Mouse (Mus musculus): ENCODE results near the gene Usmg5. TPM values are rescaled to one million over a fixed set of nuclear protein-coding genes. Genes with fewer than 3 reads are reported as not detected.
A peak's percentile ranks its signal among the peaks of the same experiment; 100 is the strongest.

Gene Usmg5
- polyA plus RNA-seq, 1 experiment from 2014 or later, result 1,259 TPM

DNA sequence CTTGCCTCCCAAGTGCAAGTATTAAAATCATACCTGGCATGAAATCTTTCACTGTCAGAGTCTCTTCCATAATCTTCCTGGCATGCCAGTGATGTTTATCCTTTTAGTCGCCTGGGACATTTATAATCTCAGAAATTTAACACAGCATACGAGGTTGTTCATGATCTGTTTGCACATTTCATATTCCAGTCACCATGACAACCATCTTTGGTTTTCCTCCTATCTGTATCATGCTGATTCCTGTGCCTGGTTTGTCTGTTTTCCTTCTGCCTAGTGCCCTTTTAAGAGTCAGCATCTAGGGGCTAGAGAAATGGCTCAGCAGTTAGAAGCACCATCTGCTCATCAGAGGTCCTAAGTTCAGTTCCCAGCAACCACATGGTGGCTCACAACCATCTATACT is 28.2 kb upstream of the Usmg5 start:
- Histone ChIP-seq H3K36me3 (peaks cover 85% of the 10 kb centered on the region), H3K4me1 (no peaks in the 10 kb centered on the region), H3K9me3 (no peaks in the 10 kb centered on the region), H3K4me2 (replicated peaks) (no peak overlapping the region), H3K27ac (no peak overlapping the region), H3K27me3 (no peaks in the 10 kb centered on the region), H3K9ac (no peak overlapping the region), H3K4me3 (no peak overlapping the region)
- WGBS, result 90% methylated on average over 2 of the region's 2 CpGs
- no peak for ATAC-seq (ENCODE audit: low FRiP score, low read depth)

DNA sequence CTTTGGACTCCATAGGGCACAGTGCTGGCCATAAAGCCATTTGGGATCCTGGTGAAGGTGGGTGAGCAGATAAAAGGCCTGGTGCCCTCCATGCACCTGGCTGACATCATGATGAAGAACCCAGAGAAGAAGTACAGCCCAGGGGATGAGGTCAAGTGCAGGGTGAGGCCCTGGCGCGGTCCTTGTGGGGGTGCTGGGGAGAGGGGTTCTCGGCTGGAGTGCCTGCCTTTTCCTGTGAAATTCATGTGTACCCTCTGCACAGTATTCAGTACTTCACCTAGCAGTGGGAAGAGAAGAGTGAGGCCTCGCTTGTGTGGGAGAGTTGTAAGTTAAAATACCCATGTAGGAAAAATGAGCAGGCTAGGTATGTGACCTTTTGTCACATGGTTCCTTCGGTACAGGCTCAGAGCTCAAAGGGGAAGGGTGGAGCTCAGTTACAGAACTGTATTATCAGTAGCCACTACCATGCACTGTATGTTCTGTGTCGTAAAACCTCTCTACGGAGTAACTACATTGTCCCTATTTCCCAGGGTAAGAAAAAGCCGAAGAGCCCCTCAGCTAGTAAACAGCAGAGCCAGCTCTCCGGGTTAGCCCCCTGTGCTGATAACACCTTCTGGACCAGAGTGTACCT is 14.3 kb upstream of the Usmg5 start:
- 93% methylated on average over 9 of the region's 9 CpGs for WGBS
- Histone ChIP-seq H3K9ac (no peak overlapping the region), H3K36me3 (peaks cover 100% of the 10 kb centered on the region), H3K4me3 (no peak overlapping the region), H3K27ac (no peak overlapping the region), H3K4me1 (no peaks in the 10 kb centered on the region), H3K9me3 (no peaks in the 10 kb centered on the region), H3K4me2 (replicated peaks) (no peak overlapping the region), H3K27me3 (no peaks in the 10 kb centered on the region)
- ATAC-seq (ENCODE audit: low FRiP score, low read depth), result no peak

DNA sequence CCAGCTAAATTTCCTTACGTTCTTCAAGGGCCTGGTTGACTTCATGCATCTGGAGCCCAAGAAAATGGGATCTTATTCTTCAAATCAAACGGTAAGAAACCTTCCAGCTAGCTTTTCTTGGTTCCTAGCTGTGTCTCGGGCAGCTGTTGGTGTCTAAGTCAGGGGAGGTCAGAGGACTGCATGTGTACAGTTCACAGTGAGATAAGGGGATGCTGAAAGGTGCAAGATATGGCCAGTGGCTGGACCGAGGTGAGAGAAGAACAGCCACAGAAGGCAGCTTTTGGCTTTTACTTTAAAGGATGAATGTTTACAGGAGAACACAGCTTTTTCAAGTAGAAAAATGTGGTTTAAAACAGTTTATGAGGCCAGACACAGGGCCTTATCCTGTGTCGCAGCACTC is 10.6 kb upstream of the Usmg5 start:
- no peaks in the 10 kb centered on the region for H3K27me3 ChIP-seq
- ATAC-seq (ENCODE audit: low FRiP score, low read depth), result no peak
- no peak overlapping the region for H3K9ac ChIP-seq
- H3K27ac ChIP-seq, result no peak overlapping the region
- no peak overlapping the region for H3K4me3 ChIP-seq
- H3K36me3 ChIP-seq, result peaks cover 100% of the 10 kb centered on the region
- no peaks in the 10 kb centered on the region for H3K9me3 ChIP-seq
- H3K4me1 ChIP-seq, result no peaks in the 10 kb centered on the region
- H3K4me2 ChIP-seq (replicated peaks), result no peak overlapping the region
- WGBS, result 91% methylated on average over 5 of the region's 5 CpGs

DNA sequence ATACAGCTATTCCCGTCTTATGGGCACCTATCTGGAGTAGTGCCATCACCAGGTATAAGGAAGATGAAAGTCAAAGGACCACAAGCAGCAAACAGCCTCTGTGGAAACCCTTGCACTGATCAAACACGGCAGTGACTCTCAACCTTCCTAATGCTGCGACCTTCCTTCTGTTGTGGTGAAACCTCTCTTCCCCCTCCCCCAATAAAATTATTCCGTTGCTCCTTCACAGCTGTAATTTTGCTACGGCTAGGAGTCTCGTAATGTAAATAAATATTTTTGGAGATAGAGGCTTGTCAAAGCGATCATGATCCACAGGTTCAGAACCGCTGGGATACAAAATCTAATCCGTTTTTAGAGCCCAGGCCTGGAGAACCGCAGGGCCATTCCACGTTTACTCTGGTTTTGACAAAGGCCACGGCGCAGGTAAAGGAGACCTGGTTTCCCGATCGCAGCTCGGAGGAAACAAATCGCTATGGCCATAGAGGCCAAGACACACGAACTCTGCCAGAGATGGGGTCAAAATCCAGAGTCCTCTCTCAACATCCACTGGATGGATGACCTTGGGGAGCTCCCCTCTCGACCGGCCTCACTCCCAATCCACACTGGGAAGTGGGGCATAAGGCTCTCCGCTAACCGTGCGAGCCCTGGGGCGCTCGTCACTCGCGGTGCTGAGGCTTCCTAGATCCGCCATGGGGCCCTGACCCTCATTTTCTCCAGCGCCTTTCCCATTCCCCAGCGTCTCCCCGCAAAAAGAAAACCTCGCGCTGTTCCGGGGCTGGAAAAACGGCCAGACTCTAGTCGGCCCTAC is 525 bp downstream of the Usmg5 start:
- Histone ChIP-seq H3K4me2 (replicated peaks) (peak overlapping the region; percentile 93), H3K4me3 (peak overlapping the region; percentile 92), H3K9me3 (no peaks in the 10 kb centered on the region), H3K4me1 (peaks cover 27% of the 10 kb centered on the region), H3K36me3 (peaks cover 45% of the 10 kb centered on the region), H3K27ac (peak overlapping the region; percentile 86), H3K27me3 (no peaks in the 10 kb centered on the region), H3K9ac (peak overlapping the region; percentile 98)
- peak; percentile 76 for ATAC-seq (ENCODE audit: low FRiP score, low read depth)
- WGBS, result 2% methylated on average over 36 of the region's 36 CpGs

DNA sequence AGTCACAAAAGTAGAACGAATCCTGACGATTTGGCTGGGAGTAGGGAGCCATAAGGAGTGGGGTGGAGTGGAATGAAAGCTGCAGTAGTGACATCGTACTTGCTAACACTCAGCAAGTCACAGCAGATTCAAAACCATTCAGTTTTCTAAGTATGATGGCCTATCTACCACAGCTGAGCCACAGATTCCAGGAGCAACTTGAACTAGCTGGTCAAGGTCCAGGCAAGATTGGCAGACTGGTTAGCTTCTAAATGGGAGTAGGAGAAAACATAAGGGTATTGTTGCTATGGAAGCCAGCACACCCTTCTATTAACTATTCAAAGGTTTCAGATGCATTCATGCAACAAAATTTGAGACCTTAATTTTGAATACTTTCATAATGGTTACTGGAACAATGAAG is 2.2 kb downstream of the Usmg5 start:
- Histone ChIP-seq H3K9me3 (no peaks in the 10 kb centered on the region), H3K4me3 (no peak overlapping the region), H3K36me3 (peaks cover 48% of the 10 kb centered on the region), H3K4me2 (replicated peaks) (no peak overlapping the region), H3K27me3 (no peaks in the 10 kb centered on the region), H3K4me1 (peaks cover 27% of the 10 kb centered on the region), H3K27ac (no peak overlapping the region), H3K9ac (no peak overlapping the region)
- no peak for ATAC-seq (ENCODE audit: low FRiP score, low read depth)
- 80% methylated on average over 3 of the region's 3 CpGs for WGBS

DNA sequence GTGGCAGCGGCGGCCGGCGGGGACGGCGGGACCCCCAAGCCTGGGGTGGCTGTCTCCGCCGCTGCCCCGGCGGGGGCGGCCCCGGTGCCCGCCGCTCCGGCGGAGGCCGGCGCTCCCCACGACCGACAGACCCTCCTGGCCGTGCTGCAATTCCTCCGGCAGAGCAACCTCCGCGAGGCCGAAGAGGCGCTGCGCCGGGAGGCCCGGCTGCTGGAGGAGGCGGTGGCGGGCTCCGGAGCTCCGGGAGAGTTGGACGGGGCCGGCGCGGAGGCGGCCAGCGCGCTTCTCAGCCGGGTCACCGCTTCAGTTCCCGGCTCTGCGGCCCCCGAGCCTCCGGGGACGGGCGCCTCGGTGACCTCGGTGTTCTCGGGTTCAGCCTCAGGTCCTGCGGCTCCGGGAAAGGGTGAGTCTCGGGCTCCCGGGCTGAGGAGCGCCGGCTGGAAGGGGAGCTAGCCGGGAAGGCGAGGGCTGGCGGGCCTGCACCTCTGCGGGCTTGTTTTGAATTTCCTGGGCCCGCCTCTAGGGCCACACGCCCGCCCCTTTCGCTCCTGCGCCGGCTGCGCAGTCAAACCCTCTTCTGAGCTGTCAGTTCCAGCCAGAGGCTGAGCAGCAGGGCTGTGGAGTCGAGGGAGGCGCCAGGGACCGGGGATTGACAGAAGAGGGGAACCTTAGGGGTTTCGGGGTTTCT is 22.4 kb downstream of the Usmg5 start:
- no peaks in the 10 kb centered on the region for H3K9me3 ChIP-seq
- H3K36me3 ChIP-seq, result peaks cover 23% of the 10 kb centered on the region
- peak overlapping the region; percentile 97 for H3K9ac ChIP-seq
- H3K27me3 ChIP-seq, result no peaks in the 10 kb centered on the region
- H3K4me1 ChIP-seq, result peaks cover 11% of the 10 kb centered on the region
- WGBS, result under 1% methylated on average over 64 of the region's 72 CpGs
- peak overlapping the region; percentile 88 for H3K27ac ChIP-seq
- peak overlapping the region; percentile 80 for H3K4me2 ChIP-seq (replicated peaks)
- peak overlapping the region; percentile 100 for H3K4me3 ChIP-seq
- peak; percentile 90 for ATAC-seq (ENCODE audit: low FRiP score, low read depth)

DNA sequence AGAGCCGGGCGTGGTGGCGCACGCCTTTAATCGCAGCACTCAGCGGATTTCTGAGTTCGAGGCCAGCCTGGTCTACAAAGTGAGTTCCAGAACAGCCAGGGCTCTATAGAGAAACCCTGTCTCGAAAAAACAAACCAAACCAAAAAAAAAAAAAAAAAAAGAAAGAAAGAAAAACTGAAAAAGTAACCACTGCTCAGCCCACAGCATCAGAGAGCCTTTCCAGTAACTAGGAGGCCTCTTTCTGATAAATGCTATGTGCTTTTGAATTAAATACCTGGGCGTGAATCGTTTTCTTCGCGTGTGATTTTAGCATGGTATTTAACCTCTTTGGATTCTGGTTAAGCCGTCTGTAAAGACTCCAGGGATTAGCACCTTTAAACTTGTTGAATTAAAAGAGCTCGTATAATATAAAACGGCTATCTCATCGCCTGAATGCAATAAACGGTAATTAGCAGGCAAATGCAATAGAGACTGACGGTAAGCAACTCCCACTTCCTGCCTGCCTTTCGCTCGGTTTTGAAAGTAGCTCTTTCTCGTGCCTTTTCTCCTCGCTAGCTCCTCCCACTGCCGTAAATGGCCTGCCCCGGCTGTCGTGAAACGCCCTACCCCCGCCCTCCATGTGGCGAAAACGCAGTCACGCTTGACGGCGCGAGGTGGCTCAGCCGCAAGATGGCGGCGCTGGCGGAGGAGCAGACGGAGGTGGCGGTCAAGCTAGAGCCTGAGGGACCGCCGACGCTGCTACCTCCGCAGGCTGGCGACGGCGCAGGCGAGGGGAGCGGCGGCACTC is 23.2 kb downstream of the Usmg5 start, which contains the start of gene Taf5:
Gene Taf5 (plus strand): TSS at position 651 of the 787 bp plus-strand sequence.
- Histone ChIP-seq H3K9ac (peak within 1 kb of the TSS; percentile 97), H3K9me3 (no peaks in the 10 kb centered on the region), H3K4me1 (peaks cover 11% of the 10 kb centered on the region), H3K36me3 (peaks cover 15% of the 10 kb centered on the region), H3K4me2 (replicated peaks) (peak within 1 kb of the TSS; percentile 80), H3K27me3 (no peaks in the 10 kb centered on the region), H3K4me3 (peak within 1 kb of the TSS; percentile 100), H3K27ac (peak within 1 kb of the TSS; percentile 88)
- WGBS, result 10% methylated on average over 49 of the region's 49 CpGs
- ATAC-seq (ENCODE audit: low FRiP score, low read depth), result peak; percentile 81

DNA sequence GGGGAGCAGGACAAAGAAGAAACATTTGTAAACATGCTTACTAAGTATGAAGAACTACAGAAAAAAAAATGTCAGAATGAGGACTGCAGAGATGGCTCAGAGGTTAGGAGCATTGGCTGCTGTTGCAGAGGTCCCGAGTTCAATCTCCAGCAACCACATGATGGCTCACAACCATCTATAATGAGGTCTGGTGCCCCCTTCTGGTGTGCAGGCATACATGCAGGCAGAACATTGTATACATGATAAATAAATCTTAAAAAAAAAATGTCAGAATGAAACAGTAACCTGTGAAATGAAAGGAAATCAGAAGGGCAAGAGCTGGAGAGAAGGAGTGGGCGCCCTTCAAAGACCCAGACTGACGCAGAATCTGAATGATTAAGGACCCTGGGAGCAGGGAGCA is 24.6 kb downstream of the Usmg5 start:
- no peaks in the 10 kb centered on the region for H3K9me3 ChIP-seq
- H3K27me3 ChIP-seq, result no peaks in the 10 kb centered on the region
- no peak for ATAC-seq (ENCODE audit: low FRiP score, low read depth)
- H3K4me3 ChIP-seq, result no peak overlapping the region
- peaks cover 11% of the 10 kb centered on the region for H3K4me1 ChIP-seq
- no peak overlapping the region for H3K4me2 ChIP-seq (replicated peaks)
- H3K27ac ChIP-seq, result no peak overlapping the region
- 90% methylated on average over 3 of the region's 3 CpGs for WGBS
- no peak overlapping the region for H3K9ac ChIP-seq
- H3K36me3 ChIP-seq, result peaks cover 1% of the 10 kb centered on the region

DNA sequence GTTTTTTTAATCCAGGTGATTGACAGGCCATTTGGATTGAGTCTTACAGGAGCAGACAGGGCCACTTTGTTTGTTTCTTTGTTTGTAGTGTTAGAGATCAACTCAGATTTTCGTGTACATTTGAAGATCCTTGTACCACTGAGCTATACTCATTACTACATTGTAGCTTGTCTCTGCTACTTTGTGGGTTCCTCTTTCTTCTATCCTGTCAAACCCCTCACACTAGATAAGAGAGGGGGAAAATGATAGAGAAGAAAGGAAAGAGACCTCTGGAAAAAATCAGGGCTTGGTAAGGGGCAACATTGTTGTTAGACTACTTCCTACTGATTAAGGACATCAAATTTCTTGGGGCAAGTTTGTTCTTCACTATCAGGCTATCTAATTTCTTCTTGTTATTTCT is 32.8 kb downstream of the Usmg5 start:
- ATAC-seq (ENCODE audit: low FRiP score, low read depth), result no peak
- no peaks in the 10 kb centered on the region for H3K4me1 ChIP-seq
- H3K9me3 ChIP-seq, result no peaks in the 10 kb centered on the region
- H3K27ac ChIP-seq, result no peak overlapping the region
- no peaks in the 10 kb centered on the region for H3K27me3 ChIP-seq
- no peak overlapping the region for H3K4me2 ChIP-seq (replicated peaks)
- H3K4me3 ChIP-seq, result no peak overlapping the region
- WGBS, result 69% methylated on average over 1 of the region's 1 CpGs
- H3K9ac ChIP-seq, result no peak overlapping the region
- no peaks in the 10 kb centered on the region for H3K36me3 ChIP-seq

DNA sequence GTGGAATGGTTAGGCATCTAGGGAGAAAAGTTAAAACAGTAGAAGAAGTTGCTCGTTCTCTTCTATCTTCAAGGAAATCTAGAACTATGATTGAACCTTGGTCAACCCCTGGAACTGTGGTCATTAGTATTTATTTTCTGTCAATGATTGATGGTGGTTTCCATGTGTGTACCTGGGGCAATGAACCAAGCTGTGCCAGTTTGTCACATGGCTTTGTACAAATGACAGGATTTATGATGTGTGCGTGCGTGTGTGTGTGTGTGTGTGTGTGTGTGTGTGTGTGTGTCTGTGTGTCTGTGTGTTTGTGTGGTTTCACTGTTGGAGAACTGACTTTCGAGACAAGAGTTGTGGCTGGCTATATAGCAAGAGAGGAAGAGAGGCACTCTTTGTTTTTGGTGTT is 37.0 kb downstream of the Usmg5 start:
- Histone ChIP-seq H3K4me2 (replicated peaks) (no peak overlapping the region), H3K9ac (no peak overlapping the region), H3K4me3 (no peak overlapping the region), H3K9me3 (no peaks in the 10 kb centered on the region), H3K27me3 (no peaks in the 10 kb centered on the region), H3K4me1 (peaks cover 13% of the 10 kb centered on the region), H3K36me3 (no peaks in the 10 kb centered on the region), H3K27ac (no peak overlapping the region)
- ATAC-seq (ENCODE audit: low FRiP score, low read depth), result no peak
- WGBS, result 74% methylated on average over 4 of the region's 4 CpGs

DNA sequence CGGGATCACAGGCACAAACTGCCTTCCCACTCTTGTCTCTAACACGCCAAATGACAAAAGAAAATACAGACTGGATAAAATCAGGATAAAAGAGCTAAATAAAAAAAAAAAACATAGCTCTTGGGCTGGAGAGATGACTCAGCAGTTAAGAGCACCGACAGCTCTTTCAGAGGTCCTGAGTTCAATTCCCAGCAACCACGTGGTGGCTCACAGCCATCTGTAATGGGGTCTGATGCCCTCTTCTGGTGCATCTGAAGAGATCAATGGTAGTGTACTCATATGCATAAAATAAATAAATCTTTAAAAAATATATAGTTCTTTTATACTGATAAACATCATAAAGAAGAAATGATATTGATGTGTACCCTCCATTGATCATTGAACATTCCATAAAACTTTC is 37.5 kb downstream of the Usmg5 start:
- no peak for ATAC-seq (ENCODE audit: low FRiP score, low read depth)
- 83% methylated on average over 4 of the region's 4 CpGs for WGBS

More for the DNA sequence above, 37.5 kb downstream of the Usmg5 start:
- Histone ChIP-seq H3K36me3 (no peaks in the 10 kb centered on the region; the same call in 1 of the 2 replicates), H3K27ac (no peak overlapping the region), H3K4me1 (peaks cover 13% of the 10 kb centered on the region), H3K9ac (no peak overlapping the region), H3K4me3 (no peak overlapping the region), H3K27me3 (no peaks in the 10 kb centered on the region), H3K9me3 (no peaks in the 10 kb centered on the region), H3K4me2 (replicated peaks) (no peak overlapping the region)
